Mouse (Mus musculus) embryonic stem cell, embryonic (primary cell): ENCODE data around the gene Itgam.

Experiments used
- CTCF ChIA-PET, 4 experiments: fragments of 300-600 bp in 2 of 4; fragments of 350-600 bp in 2 of 4; sonication (Branson Sonifier 250); formaldehyde crosslinking; loops; one replicate each; lab custom pipeline; 2022; ENCODE audit warnings: inconsistent platforms in 2 of 4; lab: Charles Lee
- POLR2A ChIA-PET, 4 experiments: fragments of 300-600 bp in 2 of 4; fragments of 350-600 bp in 2 of 4; sonication (Branson Sonifier 250); formaldehyde crosslinking; loops; one replicate each; lab custom pipeline; 2022; ENCODE audit warnings: antibody characterized with exemption in 4 of 4, inconsistent platforms in 1 of 4; lab: Charles Lee

Gene Itgam

GRCm38 (mm10) chr7:128166391-128166790 lies 104.0 kb downstream of the Itgam start:
- POLR2A ChIA-PET = interaction anchor here in 1 of 4 experiments (0.6 kb wide), 1 partner anchor 96 kb away, joined by 3 read pairs; no protein-coding TSS in a partner anchor
- CTCF ChIA-PET = no interaction called here
